Mouse (Mus musculus): ENCODE data around the gene Kcna2. TPM values are rescaled to one million over a fixed set of nuclear protein-coding genes. Genes with fewer than 3 reads are reported as not detected.

The Kcna2 gene
- polyA plus RNA-seq, 1 experiment from 2014 or later, result 0.05 TPM

GRCm38 (mm10) chr3:107130661-107131326 lies 29.8 kb downstream of the Kcna2 start:
- 50% methylated on average over 4 of the region's 4 CpGs for WGBS (ENCODE audit: insufficient replicate concordance)
- Histone ChIP-seq H3K4me1 (no peaks in the 10 kb centered on the region), H3K4me2 (no peak overlapping the region), H3K4me3 (no peak overlapping the region), H3K9me3 (replicated peaks) (no peaks in the 10 kb centered on the region), H3K27me3 (replicated peaks) (no peaks in the 10 kb centered on the region), H3K27ac (no peak overlapping the region), H3K9ac (no peak overlapping the region), H3K36me3 (no peaks in the 10 kb centered on the region)
- ATAC-seq, result no peak

GRCm38 (mm10) chr3:107131846-107132245 lies 30.9 kb downstream of the Kcna2 start:
- H3K27ac ChIP-seq, result no peak overlapping the region
- H3K9me3 ChIP-seq (replicated peaks), result no peaks in the 10 kb centered on the region
- H3K4me3 ChIP-seq, result no peak overlapping the region
- H3K4me1 ChIP-seq, result no peaks in the 10 kb centered on the region
- H3K4me2 ChIP-seq, result no peak overlapping the region
- 57% methylated on average over 6 of the region's 6 CpGs for WGBS (ENCODE audit: insufficient replicate concordance)
- no peaks in the 10 kb centered on the region for H3K36me3 ChIP-seq
- no peaks in the 10 kb centered on the region for H3K27me3 ChIP-seq (replicated peaks)
- no peak for ATAC-seq
- H3K9ac ChIP-seq, result no peak overlapping the region

GRCm38 (mm10) chr3:107132651-107133050 lies 31.7 kb downstream of the Kcna2 start:
- no peaks in the 10 kb centered on the region for H3K4me1 ChIP-seq
- H3K9ac ChIP-seq, result no peak overlapping the region
- H3K27me3 ChIP-seq (replicated peaks), result no peaks in the 10 kb centered on the region
- 81% methylated on average over 6 of the region's 6 CpGs for WGBS (ENCODE audit: insufficient replicate concordance)
- no peak overlapping the region for H3K4me3 ChIP-seq
- H3K9me3 ChIP-seq (replicated peaks), result no peaks in the 10 kb centered on the region
- no peaks in the 10 kb centered on the region for H3K36me3 ChIP-seq
- H3K4me2 ChIP-seq, result no peak overlapping the region
- H3K27ac ChIP-seq, result no peak overlapping the region
- ATAC-seq, result no peak

- no peak for ATAC-seq
- H3K36me3 ChIP-seq, result no peaks in the 10 kb centered on the region
- no peak overlapping the region for H3K9ac ChIP-seq
- no peaks in the 10 kb centered on the region for H3K9me3 ChIP-seq (replicated peaks)
- H3K4me3 ChIP-seq, result no peak overlapping the region
- H3K4me2 ChIP-seq, result no peak overlapping the region
- no peaks in the 10 kb centered on the region for H3K27me3 ChIP-seq (replicated peaks)
- H3K4me1 ChIP-seq, result no peaks in the 10 kb centered on the region
- no peak overlapping the region for H3K27ac ChIP-seq
- 56% methylated on average over 3 of the region's 3 CpGs for WGBS (ENCODE audit: insufficient replicate concordance)
These were observed 33.5 kb downstream of the Kcna2 start for GRCm38 (mm10) chr3:107134457-107134856.

GRCm38 (mm10) chr3:107147126-107147525 lies 46.2 kb downstream of the Kcna2 start:
- H3K36me3 ChIP-seq, result no peaks in the 10 kb centered on the region
- no peak overlapping the region for H3K9ac ChIP-seq
- ATAC-seq, result no peak
- no peak overlapping the region for H3K27ac ChIP-seq
- no peaks in the 10 kb centered on the region for H3K4me1 ChIP-seq
- no peaks in the 10 kb centered on the region for H3K27me3 ChIP-seq (replicated peaks)
- no peak overlapping the region for H3K4me3 ChIP-seq
- no peaks in the 10 kb centered on the region for H3K9me3 ChIP-seq (replicated peaks)
- 71% methylated on average over 7 of the region's 7 CpGs for WGBS (ENCODE audit: insufficient replicate concordance)
- no peak overlapping the region for H3K4me2 ChIP-seq

GRCm38 (mm10) chr3:107149006-107149405 lies 48.1 kb downstream of the Kcna2 start:
- no peak overlapping the region for H3K4me2 ChIP-seq
- H3K27me3 ChIP-seq (replicated peaks), result no peaks in the 10 kb centered on the region
- H3K27ac ChIP-seq, result no peak overlapping the region
- WGBS (ENCODE audit: insufficient replicate concordance), result 44% methylated on average over 3 of the region's 3 CpGs
- no peaks in the 10 kb centered on the region for H3K36me3 ChIP-seq
- no peaks in the 10 kb centered on the region for H3K9me3 ChIP-seq (replicated peaks)
- no peaks in the 10 kb centered on the region for H3K4me1 ChIP-seq
- no peak for ATAC-seq
- H3K4me3 ChIP-seq, result no peak overlapping the region
- no peak overlapping the region for H3K9ac ChIP-seq

GRCm38 (mm10) chr3:107150469-107150868 lies 49.5 kb downstream of the Kcna2 start:
- Histone ChIP-seq H3K9ac (no peak overlapping the region), H3K9me3 (replicated peaks) (no peaks in the 10 kb centered on the region), H3K4me1 (no peaks in the 10 kb centered on the region), H3K27ac (no peak overlapping the region), H3K4me2 (no peak overlapping the region), H3K4me3 (no peak overlapping the region), H3K27me3 (replicated peaks) (no peaks in the 10 kb centered on the region), H3K36me3 (no peaks in the 10 kb centered on the region)
- no peak for ATAC-seq
- 29% methylated on average over 3 of the region's 3 CpGs for WGBS (ENCODE audit: insufficient replicate concordance)

- no peaks in the 10 kb centered on the region for H3K27me3 ChIP-seq (replicated peaks)
- WGBS (ENCODE audit: insufficient replicate concordance), result 45% methylated on average over 7 of the region's 7 CpGs
- H3K4me2 ChIP-seq, result no peak overlapping the region
- H3K27ac ChIP-seq, result no peak overlapping the region
- no peaks in the 10 kb centered on the region for H3K9me3 ChIP-seq (replicated peaks)
- no peaks in the 10 kb centered on the region for H3K4me1 ChIP-seq
- H3K36me3 ChIP-seq, result no peaks in the 10 kb centered on the region
- H3K9ac ChIP-seq, result no peak overlapping the region
- no peak for ATAC-seq
- no peak overlapping the region for H3K4me3 ChIP-seq
These were observed 50.1 kb downstream of the Kcna2 start for GRCm38 (mm10) chr3:107150872-107151540.

- Histone ChIP-seq H3K27me3 (replicated peaks) (peaks cover 4% of the 10 kb centered on the region), H3K4me1 (no peaks in the 10 kb centered on the region), H3K9ac (no peak overlapping the region), H3K4me2 (no peak overlapping the region), H3K9me3 (replicated peaks) (no peaks in the 10 kb centered on the region), H3K4me3 (no peak overlapping the region), H3K36me3 (no peaks in the 10 kb centered on the region), H3K27ac (no peak overlapping the region)
- ATAC-seq, result no peak
- 57% methylated on average over 11 of the region's 11 CpGs for WGBS (ENCODE audit: insufficient replicate concordance)
These were observed 53.1 kb downstream of the Kcna2 start for GRCm38 (mm10) chr3:107153772-107154655.

- Histone ChIP-seq H3K9ac (no peak overlapping the region), H3K9me3 (replicated peaks) (no peaks in the 10 kb centered on the region), H3K4me2 (no peak overlapping the region), H3K27me3 (replicated peaks) (peaks cover 27% of the 10 kb centered on the region), H3K27ac (no peak overlapping the region), H3K4me1 (no peaks in the 10 kb centered on the region), H3K36me3 (no peaks in the 10 kb centered on the region), H3K4me3 (no peak overlapping the region)
- 65% methylated on average over 7 of the region's 7 CpGs for WGBS (ENCODE audit: insufficient replicate concordance)
- ATAC-seq, result no peak
These were observed 57.9 kb downstream of the Kcna2 start for GRCm38 (mm10) chr3:107158856-107159255.

- Histone ChIP-seq H3K9me3 (replicated peaks) (no peaks in the 10 kb centered on the region), H3K9ac (no peak overlapping the region), H3K36me3 (no peaks in the 10 kb centered on the region), H3K4me2 (no peak overlapping the region), H3K27me3 (replicated peaks) (peaks cover 27% of the 10 kb centered on the region), H3K4me3 (no peak overlapping the region), H3K4me1 (no peaks in the 10 kb centered on the region), H3K27ac (no peak overlapping the region)
- ATAC-seq, result no peak
- WGBS (ENCODE audit: insufficient replicate concordance), result 45% methylated on average over 3 of the region's 3 CpGs
These were observed 58.5 kb downstream of the Kcna2 start for GRCm38 (mm10) chr3:107159418-107159817.

GRCm38 (mm10) chr3:107159859-107160324 lies 58.9 kb downstream of the Kcna2 start:
- H3K9me3 ChIP-seq (replicated peaks), result no peaks in the 10 kb centered on the region
- H3K9ac ChIP-seq, result no peak overlapping the region
- 9% methylated on average over 17 of the region's 17 CpGs for WGBS (ENCODE audit: insufficient replicate concordance)
- no peak overlapping the region for H3K27ac ChIP-seq
- no peak overlapping the region for H3K4me3 ChIP-seq
- no peak for ATAC-seq
- no peaks in the 10 kb centered on the region for H3K36me3 ChIP-seq
- no peaks in the 10 kb centered on the region for H3K4me1 ChIP-seq
- H3K4me2 ChIP-seq, result no peak overlapping the region
- peaks cover 27% of the 10 kb centered on the region for H3K27me3 ChIP-seq (replicated peaks)

All from liver, embryonic 12.5 days (tissue).